Mouse (Mus musculus) CD4-positive, CD25-positive, alpha-beta regulatory T cell, adult 2 months (primary cell): Measurements from ENCODE around the gene Zfp61.
"Not testable (repeated sequence)": the region's sequence is repeated elsewhere in the genome, so short reads cannot be mapped to it uniquely, and the experiment has no call there.

Source experiments
- DNase-seq: peaks from one replicate; pipeline ENCODE4 v3.0.0-alpha.2; 2012; ENCODE audit warnings: low read depth, low spot score

The Zfp61 gene

GRCm38 (mm10) chr7:24297361-24298095, 3.5 kb downstream of the Zfp61 start:
- no peak for DNase-seq

DNA sequence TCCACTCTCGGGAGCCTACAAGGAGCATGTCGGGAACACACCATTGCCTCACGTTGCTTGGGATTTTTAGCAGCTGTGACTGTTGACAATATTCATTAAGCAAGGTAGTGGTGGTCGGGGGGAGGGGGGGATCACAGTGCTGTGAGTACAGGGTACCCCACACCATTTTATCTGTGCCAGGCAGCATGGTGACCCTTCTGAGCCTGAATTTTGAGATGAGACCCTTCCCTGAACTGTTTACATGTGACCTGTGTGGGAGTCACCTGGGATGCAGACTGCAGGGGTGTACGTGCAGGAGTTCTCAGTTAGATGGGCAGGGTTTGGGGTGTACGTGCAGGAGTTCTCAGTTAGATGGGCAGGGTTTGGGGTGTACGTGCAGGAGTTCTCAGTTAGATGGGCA, 4.6 kb downstream of the Zfp61 start:
- DNase-seq, result no peak

DNA sequence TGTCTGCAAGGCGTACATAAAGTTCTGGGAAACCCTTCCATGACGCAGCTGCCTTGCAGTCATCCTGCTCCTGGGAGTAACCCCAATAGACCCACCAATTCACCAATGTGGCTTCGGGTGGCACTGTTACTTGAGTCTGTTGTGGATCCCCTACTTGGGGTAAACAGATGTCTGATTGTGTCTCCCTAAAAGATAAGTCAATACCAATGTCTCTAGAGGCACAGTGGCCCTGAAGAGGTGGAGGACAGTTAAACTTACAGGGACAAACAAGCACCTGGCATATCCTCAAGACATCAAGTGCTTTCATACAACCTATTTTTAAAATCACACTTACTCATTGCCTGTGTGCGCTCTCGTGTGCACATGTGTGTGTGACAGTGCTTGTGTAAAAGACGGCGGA, 5.7 kb downstream of the Zfp61 start:
- no peak for DNase-seq

GRCm38 (mm10) chr7:24294763-24295162, 6.3 kb downstream of the Zfp61 start:
- DNase-seq, result no peak

DNA sequence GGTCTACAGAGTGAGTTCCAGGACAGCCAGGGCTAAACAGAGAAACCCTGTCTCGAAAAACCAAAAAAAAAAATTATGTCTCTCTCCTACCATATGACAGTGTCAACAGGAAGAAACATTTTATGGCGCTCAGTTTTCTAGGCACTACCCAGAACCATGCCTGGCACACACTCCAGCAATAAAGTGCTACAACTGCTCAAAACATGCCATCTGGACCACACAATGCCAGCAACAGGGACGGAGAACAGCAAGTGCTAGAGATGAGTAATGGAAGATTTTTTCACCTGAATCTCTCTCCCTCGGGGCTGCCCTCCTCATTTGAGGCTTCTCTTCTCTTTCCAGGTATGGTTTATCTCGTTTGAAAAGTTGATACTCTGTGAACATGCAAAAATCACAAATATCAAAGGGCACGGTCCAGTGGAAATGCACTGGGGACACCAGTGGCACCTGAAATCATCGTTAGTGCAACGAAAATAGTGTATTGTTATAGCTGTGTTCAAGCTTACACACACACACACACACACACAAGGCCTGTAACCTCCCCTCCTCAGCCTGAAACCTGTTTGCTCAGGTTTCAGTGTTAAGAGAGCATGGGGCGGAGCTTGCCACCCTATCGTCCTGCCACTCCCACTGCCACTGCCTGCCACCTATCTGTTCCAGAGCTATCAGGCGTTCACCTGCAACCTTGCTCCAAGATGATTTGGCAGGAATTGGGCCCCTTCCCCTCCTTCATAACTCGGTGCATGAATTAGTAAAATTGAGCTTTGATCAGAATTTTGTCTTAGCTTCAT, 7.8 kb downstream of the Zfp61 start:
- DNase-seq, result no peak

- DNase-seq, result no peak
Observed at GRCm38 (mm10) chr7:24291387-24292090, 9.5 kb downstream of the Zfp61 start.

- no peak for DNase-seq
Observed at GRCm38 (mm10) chr7:24290106-24290693, 10.8 kb downstream of the Zfp61 start.

DNA sequence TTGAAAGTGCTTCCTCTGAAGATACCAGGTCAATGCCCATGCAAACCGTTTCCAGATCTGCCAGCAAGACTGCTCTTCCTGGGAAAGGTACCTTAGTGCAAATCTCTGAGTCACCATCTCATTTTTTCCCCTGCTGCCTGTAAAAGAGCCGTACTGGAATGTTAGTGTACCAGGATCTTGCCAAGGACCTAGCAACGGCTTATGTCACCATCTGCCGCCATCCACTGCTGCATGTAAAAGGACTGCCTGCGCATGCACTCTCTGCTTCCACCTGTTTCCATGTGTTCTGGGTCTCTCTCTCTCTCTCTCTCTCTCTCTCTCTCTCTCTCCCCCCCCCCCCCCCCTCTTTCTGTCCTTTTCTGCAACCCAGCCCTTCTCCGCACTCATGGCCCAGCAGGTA, 12.5 kb downstream of the Zfp61 start:
- DNase-seq, result no peak

DNA sequence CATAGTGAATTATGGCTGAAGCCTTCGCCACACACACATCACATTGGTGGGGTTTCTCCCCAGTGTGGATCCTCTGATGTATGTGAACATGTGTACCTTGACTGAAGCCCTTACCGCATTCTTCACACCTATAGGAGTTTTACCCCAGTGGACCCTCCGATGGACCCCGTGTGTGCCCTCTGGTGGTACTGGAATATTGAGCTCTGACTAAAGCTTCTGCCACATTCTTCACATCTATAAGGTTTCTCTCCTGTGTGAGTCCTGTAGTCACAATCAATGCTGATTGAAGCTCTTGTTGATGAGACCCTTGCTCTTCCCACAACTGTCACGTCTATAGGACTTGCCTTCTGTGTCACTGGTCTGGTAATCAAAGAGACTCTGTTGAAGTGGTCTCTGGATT, 13.4 kb downstream of the Zfp61 start:
- DNase-seq, result no peak

DNA sequence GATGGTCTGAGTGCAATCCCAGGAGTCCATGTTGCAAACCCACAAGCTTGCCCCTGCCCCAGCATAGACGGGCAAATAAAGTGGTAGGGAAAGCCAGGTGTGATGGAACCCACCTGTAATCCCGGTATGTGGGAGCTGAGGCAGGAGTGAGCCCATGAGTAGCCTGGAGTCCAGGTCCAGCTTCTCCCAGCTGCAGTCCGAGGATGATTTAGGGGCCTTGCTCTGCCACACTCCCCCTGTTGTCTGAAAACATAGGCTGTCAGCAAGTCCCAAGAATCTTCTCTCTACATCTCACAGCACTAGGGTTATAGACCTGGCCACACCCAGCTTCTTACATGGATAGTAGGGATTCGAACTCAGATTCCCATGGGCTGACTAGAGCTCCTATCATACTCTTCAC, 14.1 kb downstream of the Zfp61 start:
- DNase-seq, result no peak

DNA sequence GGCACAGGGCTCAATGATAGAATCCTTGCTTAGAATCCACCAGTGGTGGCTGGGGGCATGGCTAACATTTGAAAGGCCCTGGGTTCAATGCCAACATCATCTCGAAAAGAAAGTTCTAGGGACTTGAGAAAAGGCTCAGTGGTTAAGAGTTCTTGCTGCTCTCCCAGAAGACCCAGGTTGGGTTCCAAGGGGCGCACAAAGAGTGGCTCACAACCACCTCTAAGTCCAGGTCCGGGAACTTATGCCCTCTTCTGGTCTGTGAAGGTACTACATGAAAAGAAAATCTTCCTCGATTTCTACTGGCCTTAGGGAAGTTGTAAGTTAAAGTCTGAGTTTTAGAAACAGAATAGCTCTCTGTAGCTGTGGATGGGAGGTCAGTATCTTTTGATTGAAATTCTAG, 14.9 kb downstream of the Zfp61 start:
- DNase-seq, result peak; percentile 12

DNA sequence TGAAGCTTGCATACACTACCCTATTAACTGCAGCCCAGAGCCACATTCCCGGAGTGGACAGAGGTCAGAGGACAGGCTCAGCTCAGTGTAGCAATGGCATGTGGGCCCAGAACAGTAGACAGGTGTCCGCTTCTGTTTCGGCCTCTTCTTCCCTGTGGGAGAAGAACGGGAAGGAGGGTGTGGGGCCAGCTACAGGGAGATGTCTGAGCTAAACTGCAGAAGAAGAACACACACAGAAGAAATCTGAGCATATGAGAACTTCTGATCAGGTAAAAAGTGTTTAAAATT, 20.2 kb downstream of the Zfp61 start:
- no peak for DNase-seq

GRCm38 (mm10) chr7:24280031-24280857, 20.8 kb downstream of the Zfp61 start:
- no peak for DNase-seq

- DNase-seq, result not testable (repeated sequence)
Observed at GRCm38 (mm10) chr7:24278771-24279170, 22.3 kb downstream of the Zfp61 start.

GRCm38 (mm10) chr7:24274456-24274855, 26.6 kb downstream of the Zfp61 start:
- no peak for DNase-seq

GRCm38 (mm10) chr7:24271191-24271590, 29.8 kb downstream of the Zfp61 start:
- no peak for DNase-seq

DNA sequence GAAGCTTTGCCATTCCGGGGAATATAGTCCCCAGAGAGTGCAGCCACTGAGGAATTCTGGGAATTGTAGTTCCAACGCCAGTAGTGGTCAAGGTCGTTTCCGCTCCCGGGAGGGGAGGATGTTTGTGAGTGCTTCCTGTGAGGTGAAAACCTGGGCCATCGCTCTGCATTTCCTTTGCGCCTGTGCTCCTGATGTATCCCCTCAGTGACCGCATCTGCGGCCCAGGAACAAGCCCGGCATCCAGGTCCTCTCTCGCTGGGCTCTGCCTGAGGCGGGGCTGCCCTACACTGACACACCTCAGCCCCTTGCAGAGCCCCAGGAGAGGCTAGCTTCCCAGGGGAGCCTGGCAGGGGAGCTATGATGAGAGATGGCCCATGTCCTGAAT, 30.8 kb downstream of the Zfp61 start, which contains the start of gene Zfp93:
Gene Zfp93, plus strand, starts transcription at position 133 of the 385 bp plus-strand sequence.
- peak; percentile 70 for DNase-seq

GRCm38 (mm10) chr7:24269667-24270287, 31.3 kb downstream of the Zfp61 start:
- DNase-seq, result no peak

GRCm38 (mm10) chr7:24269256-24269655, 31.8 kb downstream of the Zfp61 start:
- no peak for DNase-seq

GRCm38 (mm10) chr7:24268176-24269155, 32.6 kb downstream of the Zfp61 start:
- DNase-seq, result no peak
